Mouse (Mus musculus) embryonic facial prominence, embryonic 11.5 days (tissue): Measurements from ENCODE around the gene Asb10. TPM values are rescaled to one million over a fixed set of nuclear protein-coding genes. Genes with fewer than 3 reads are reported as not detected.

Experiments
- ATAC-seq: fragments of 200-750 bp; cut with Nextera tagmentation; replicated peaks from 2 replicates; pipeline ENCODE4 v1.8.0; 2017; ENCODE audit warnings: low read depth; ENCODE audit not compliant: insufficient number of reproducible peaks, low FRiP score, low TSS enrichment
- DNase-seq: peaks from one replicate; pipeline ENCODE4 v3.0.0-alpha.2; 2015; ENCODE audit warnings: low spot score
- H3K27ac ChIP-seq: fragments of 300-500 bp; sonication (generic); replicated peaks from 2 replicates; pipeline ENCODE4 v1.5.1; 2014; ENCODE audit warnings: mild to moderate bottlenecking, low read depth, low read length, control low read depth
- H3K27me3 ChIP-seq: fragments of 300-500 bp; sonication (generic); 2 replicates; pipeline ENCODE4 v1.6.1; 2014; ENCODE audit warnings: mild to moderate bottlenecking, low read length, moderate library complexity, mixed read lengths; ENCODE audit not compliant: control insufficient read depth, insufficient read depth
- H3K36me3 ChIP-seq: fragments of 300-500 bp; sonication (generic); replicated peaks from 2 replicates; pipeline ENCODE4 v1.6.1; 2014; ENCODE audit warnings: low read depth, mild to moderate bottlenecking, low read length, moderate library complexity, mixed read lengths; ENCODE audit not compliant: control insufficient read depth, insufficient read depth
- H3K4me1 ChIP-seq: fragments of 300-500 bp; sonication (generic); 2 replicates; pipeline ENCODE4 v1.6.1; 2014; ENCODE audit warnings: low read length, mixed read lengths; ENCODE audit not compliant: control insufficient read depth, insufficient read depth
- H3K4me2 ChIP-seq: fragments of 300-500 bp; sonication (generic); 2 replicates; pipeline ENCODE4 v1.6.1; 2014; ENCODE audit warnings: low read depth, mild to moderate bottlenecking, control low read depth, low read length, moderate library complexity
- H3K4me3 ChIP-seq: fragments of 300-500 bp; sonication (generic); 2 replicates; pipeline ENCODE4 v1.5.1; 2014; ENCODE audit warnings: low read depth, low read length, control low read depth
- H3K9ac ChIP-seq: fragments of 300-500 bp; sonication (generic); replicated peaks from 2 replicates; pipeline ENCODE4 v1.6.1; 2014; ENCODE audit warnings: mild to moderate bottlenecking, control low read depth, low read length
- H3K9me3 ChIP-seq: fragments of 300-500 bp; sonication (generic); replicated peaks from 2 replicates; pipeline ENCODE4 v1.6.1; 2016; ENCODE audit warnings: mild to moderate bottlenecking, low read length, inconsistent platforms, mixed read lengths; ENCODE audit not compliant: control insufficient read depth
- WGBS: fragments of 180-500 bp; shearing (Covaris S2); extraction: QIAGEN DNeasy Blood & Tissue Kit; methylation state at CpG from one replicate; pipeline ENCODE4 v1.1.7; 2014; 5-methylcytosine and 5-hydroxymethylcytosine counted together
- polyA plus RNA-seq: library from polyadenylated mRNA; unstranded; fragments of >200 nt; fragmentation: Nextera tagmentation; extraction: Ambion mirVana; gene quantifications from 2 replicates; pipeline ENCODE4 v1.2.1, GENCODE M21; 2014

Gene Asb10
- polyA plus RNA-seq, 1 experiment from 2014 or later: 0.24 TPM

DNA sequence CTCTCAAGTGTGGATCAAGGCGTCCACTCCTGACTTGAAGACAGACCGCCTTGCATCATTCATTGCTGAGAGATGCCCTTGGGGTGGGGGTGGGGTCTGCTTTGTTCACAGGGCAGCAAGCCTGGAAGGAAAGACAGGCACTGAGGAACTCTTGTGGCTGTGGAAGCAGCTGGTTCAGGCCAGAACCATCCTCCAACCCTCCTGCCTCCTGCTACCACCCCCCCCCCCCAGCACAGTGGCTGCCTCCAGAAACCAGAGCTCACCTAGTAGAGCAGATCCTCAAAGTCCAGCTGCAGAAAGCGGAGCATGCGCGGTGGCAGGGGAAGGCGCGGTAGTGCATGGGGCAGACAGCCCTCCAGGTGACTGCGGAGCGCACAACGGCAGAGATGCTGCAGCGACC lies 7.4 kb downstream of the Asb10 start:
- WGBS: 44% methylated on average over 11 of the region's 11 CpGs
- no peak for DNase-seq
- Histone ChIP-seq H3K27me3 (peaks cover 12% of the 10 kb centered on the region), H3K9ac (no peak overlapping the region; the same call in 1 of the 2 replicates), H3K9me3 (no peaks in the 10 kb centered on the region), H3K27ac (no peak overlapping the region), H3K4me2 (no peak overlapping the region), H3K4me1 (no peaks in the 10 kb centered on the region), H3K36me3 (no peaks in the 10 kb centered on the region), H3K4me3 (no peak overlapping the region)
- ATAC-seq: no peak

DNA sequence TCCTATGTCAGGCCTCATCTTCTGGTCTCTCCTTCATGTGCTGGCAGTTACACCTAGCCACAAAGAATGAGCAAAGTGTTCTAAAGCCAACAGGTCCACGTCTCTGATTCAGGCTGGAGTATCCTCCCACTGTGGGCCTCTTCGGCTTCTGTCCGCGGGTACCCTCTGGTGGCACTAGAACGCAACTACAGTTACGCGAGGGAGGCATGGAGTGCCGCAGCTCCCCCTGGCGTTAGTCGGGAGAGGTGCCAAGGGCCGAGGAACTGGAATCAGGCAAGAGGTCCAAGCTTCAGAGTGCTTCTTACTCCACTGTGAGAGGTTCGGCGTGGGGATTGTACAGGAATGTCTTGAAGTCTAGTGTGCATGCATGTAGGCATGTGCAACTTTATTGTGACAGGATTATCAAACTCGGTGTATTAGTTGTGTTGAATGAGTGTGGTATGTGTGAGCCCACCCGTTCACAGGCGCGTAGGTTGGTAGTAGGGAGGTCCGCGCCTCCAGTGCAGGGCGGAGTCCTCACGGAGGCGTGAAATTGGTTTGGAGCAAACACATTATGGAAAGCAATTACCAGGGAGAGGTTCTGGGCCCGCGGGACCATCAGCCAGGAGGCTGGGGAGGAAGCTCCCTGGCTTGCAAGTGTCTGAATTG lies 10.6 kb downstream of the Asb10 start:
- no peak overlapping the region for H3K4me3 ChIP-seq
- no peak overlapping the region for H3K4me2 ChIP-seq
- peaks cover 9% of the 10 kb centered on the region for H3K4me1 ChIP-seq
- ATAC-seq: peak; percentile 58; the same call in 1 of the 2 replicates
- H3K9ac ChIP-seq: no peak overlapping the region
- H3K27ac ChIP-seq: no peak overlapping the region
- no peaks in the 10 kb centered on the region for H3K9me3 ChIP-seq
- DNase-seq: peak; percentile 92
- peaks cover 42% of the 10 kb centered on the region for H3K27me3 ChIP-seq
- no peaks in the 10 kb centered on the region for H3K36me3 ChIP-seq
- 22% methylated on average over 24 of the region's 24 CpGs for WGBS

DNA sequence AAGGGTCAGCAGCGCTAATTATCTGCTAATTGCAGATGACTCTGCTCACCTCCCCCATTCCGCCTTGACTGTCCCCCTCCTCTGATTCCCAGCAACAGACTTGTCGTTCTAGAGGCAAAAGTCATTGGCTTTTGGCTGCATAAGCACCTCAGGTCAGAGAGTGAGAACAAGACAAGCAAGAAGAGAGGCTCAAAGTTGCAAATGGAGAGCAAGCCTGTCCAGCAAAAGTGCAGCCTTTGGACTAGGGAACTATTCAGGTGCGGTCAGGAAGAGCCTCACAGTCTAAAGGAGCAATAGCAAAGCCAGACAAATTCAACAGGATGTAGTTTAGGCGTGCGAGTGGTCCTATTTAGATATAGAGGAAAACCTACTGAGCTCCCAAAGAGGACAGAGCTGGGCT lies 13.0 kb downstream of the Asb10 start:
- no peak overlapping the region for H3K4me2 ChIP-seq
- no peaks in the 10 kb centered on the region for H3K9me3 ChIP-seq
- DNase-seq (no peak), ATAC-seq (no peak)
- H3K27ac ChIP-seq: no peak overlapping the region
- peaks cover 62% of the 10 kb centered on the region for H3K27me3 ChIP-seq
- H3K4me1 ChIP-seq: peaks cover 9% of the 10 kb centered on the region
- no peak overlapping the region for H3K9ac ChIP-seq
- WGBS: 15% methylated on average over 6 of the region's 6 CpGs
- H3K36me3 ChIP-seq: no peaks in the 10 kb centered on the region
- H3K4me3 ChIP-seq: no peak overlapping the region

DNA sequence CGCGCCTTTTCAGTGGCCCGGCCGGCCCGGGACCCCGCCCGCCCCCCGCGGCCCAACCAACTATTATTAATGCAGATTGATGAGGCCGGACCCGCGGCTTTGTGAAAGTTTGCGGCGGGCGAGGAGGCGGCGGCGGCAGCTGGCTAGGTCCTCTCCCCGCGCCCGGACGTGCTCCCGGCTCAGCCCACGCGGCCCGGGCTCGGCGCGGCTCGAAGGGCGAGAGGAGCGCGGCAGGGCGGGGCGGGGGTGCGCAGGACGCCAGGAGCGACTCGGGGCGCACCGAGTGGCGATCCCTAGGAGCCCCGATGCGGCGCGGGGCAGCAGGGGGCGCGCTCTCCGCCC lies 13.9 kb downstream of the Asb10 start, which contains the start of gene Gbx1:
Gbx1 (minus strand) TSS at position 314 of the 342 bp plus-strand sequence.
- ATAC-seq: no peak

DNA sequence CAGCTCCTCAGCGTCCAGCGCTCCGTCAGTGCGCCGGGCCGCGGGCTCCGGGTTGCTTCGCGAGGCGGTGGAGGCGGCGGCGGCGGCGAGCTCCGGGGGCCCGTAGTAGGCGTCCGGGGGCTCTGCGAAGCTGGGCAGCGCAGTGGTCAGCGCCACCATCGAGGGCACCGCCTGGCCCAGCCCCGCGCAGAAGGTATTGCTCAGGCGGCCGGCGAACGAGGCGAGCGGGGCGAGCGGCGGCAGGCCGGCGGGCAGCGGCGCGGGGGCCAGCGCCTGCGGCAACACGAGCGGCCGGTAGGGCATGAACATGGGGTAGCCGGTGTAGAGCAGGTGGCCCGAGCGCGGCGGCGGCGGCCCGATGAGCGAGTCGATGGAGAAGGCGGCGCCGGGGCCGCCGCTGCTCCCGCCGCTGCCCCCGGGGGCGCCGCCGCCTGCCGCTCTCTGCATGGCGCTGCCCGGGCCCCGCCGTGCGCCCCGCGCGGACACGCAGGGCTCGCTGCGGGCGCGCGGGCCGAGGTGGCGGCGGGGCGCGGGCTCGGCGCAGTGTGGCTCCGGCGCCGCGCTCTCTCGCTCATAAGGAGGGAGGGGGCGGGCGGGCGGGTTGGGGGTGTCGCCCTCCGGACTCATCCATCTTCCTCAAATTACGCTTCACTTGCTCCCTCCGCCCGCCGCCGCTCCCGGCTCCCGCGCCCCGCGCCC lies 14.4 kb downstream of the Asb10 start:
- Histone ChIP-seq H3K27me3 (peaks cover 69% of the 10 kb centered on the region), H3K36me3 (no peaks in the 10 kb centered on the region), H3K9ac (peak overlapping the region; percentile 41), H3K27ac (no peak overlapping the region), H3K4me1 (peaks cover 9% of the 10 kb centered on the region), H3K4me3 (peak overlapping the region; percentile 28), H3K9me3 (no peaks in the 10 kb centered on the region), H3K4me2 (peak overlapping the region; percentile 85)
- DNase-seq (no peak), ATAC-seq (no peak)
- 0% methylated on average over 67 of the region's 109 CpGs for WGBS

More for the DNA sequence above, 13.9 kb downstream of the Asb10 start, which contains the start of gene Gbx1:
- H3K4me3 ChIP-seq: peak within 1 kb of the TSS; percentile 28
- peak within 1 kb of the TSS; percentile 41 for H3K9ac ChIP-seq
- no peak within 1 kb of the TSS for H3K27ac ChIP-seq
- no peaks in the 10 kb centered on the region for H3K9me3 ChIP-seq
- peaks cover 9% of the 10 kb centered on the region for H3K4me1 ChIP-seq
- peak within 1 kb of the TSS; percentile 85 for H3K4me2 ChIP-seq
- H3K36me3 ChIP-seq: no peaks in the 10 kb centered on the region
- peaks cover 68% of the 10 kb centered on the region for H3K27me3 ChIP-seq
- peak; percentile 43 for DNase-seq
- under 1% methylated on average over 43 of the region's 49 CpGs for WGBS

DNA sequence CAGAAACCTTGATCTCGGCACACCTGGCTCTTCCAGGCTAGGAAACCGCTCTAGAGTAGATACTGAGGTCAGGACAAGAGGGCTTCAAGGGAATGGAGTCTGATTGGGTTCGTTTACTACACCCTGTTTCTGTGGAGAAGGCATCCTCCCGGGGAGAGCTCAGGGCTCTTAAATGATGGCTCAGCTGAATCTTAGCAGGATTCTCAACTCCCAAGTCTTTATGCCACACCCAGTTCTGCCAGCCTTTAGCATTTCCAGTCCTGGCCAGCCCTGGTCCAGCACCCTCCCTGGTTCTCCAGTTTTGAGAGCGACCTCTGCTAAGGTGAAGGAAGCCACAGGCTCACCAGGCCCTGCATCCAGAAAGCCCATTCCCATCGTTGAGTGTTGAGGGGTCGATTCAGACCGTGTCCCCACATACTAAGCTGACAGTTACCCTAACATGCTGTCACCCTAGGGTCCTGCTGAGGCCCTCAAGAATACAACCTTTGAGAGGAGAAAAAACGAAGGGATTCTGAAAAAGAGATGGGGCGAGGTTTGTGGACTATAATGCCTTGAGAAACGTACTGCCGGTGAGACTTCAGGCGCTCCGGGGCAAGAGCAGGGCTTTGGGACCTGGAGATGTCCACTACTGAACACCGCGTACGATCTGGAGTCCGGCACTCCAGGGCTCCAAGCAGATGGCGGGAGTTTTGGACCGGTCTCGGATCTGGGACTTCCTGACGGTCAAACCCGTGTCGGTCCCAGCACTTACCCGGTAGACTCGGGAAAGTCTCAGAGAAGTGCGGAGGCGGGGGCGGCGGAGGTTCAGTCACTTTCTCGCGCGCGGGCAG lies 15.2 kb downstream of the Asb10 start:
- peaks cover 69% of the 10 kb centered on the region for H3K27me3 ChIP-seq
- H3K36me3 ChIP-seq: no peaks in the 10 kb centered on the region
- no peak overlapping the region for H3K9ac ChIP-seq
- 2% methylated on average over 34 of the region's 34 CpGs for WGBS
- H3K9me3 ChIP-seq: no peaks in the 10 kb centered on the region
- peak overlapping the region; percentile 28 for H3K4me3 ChIP-seq
- no peak for ATAC-seq
- H3K4me1 ChIP-seq: peaks cover 9% of the 10 kb centered on the region
- H3K4me2 ChIP-seq: peak overlapping the region; percentile 85; the same call in 1 of the 2 replicates
- DNase-seq: no peak
- H3K27ac ChIP-seq: no peak overlapping the region

DNA sequence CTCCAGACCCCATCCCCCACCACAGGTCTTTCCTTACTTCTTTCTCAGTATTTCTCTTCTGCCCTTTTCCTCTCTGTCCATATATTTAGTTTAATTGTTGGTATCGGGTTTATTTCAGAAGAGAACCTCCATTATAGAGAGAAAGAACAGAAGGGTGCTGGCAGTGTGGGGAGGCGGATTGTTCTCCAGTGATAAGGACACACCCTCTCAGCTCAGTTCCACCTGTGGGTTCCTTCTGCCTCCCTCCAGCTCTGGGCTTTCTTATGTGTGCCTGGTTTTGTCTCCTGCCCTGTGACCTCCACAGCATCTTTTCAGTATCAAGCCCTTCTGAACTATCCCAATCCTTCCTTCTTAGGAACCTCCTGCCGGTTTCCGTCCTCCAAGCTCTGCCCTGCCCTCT lies 16.3 kb downstream of the Asb10 start:
- no peak overlapping the region for H3K27ac ChIP-seq
- H3K4me2 ChIP-seq: no peak overlapping the region
- 9% methylated on average over 4 of the region's 4 CpGs for WGBS
- DNase-seq (no peak), ATAC-seq (no peak)
- no peak overlapping the region for H3K9ac ChIP-seq
- peaks cover 9% of the 10 kb centered on the region for H3K4me1 ChIP-seq
- peaks cover 68% of the 10 kb centered on the region for H3K27me3 ChIP-seq
- H3K36me3 ChIP-seq: no peaks in the 10 kb centered on the region
- no peak overlapping the region for H3K4me3 ChIP-seq
- H3K9me3 ChIP-seq: no peaks in the 10 kb centered on the region
